In the genomic region with DNA sequence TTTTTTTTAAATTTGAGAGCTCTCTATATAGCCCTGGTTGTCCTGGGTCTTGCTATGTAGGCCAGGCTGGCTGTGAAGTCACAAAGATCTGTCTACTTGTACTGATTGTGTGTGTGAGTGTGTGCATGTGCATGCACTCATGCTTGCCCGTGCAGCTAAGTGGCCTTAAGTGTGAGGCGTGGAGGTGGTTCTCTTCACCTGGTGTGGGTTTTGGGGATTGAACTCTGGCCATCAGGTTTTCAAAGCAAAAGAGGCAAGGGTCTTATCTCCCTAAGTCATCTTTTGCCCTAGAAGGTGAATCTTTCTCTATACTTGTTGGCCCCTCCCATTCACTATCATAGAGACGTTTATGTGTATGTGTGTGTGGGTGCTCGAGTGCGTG, we compare ENCODE assay signal across 11 mouse cellular contexts. TPM values are rescaled to one million over a fixed set of nuclear protein-coding genes. Genes with fewer than 3 reads are reported as not detected.
DNase-seq lines count a peak whose midpoint lies in the region; TF ChIP-seq lines count a peak whose summit lies in the region.
"Had no signal": no experiment of that assay in that cellular context is flagged by ENCODE, and none has a peak within 500 bp of the region (broad histone marks: within the 10 kb centered on the region; RNA-seq: fewer than 3 reads in every experiment).

No protein-coding gene starts in this region.

- no peak overlapping the region for H3ac ChIP-seq in myocyte (ENCODE audit: control insufficient read depth, insufficient read length)

- H3K27me3 ChIP-seq in MEL (ENCODE audit: control insufficient read depth in 1 of 2, insufficient read depth in 2 of 2, low read length in 2 of 2) (no peaks in the 10 kb centered on the region), myocyte (ENCODE audit: control insufficient read depth, insufficient read depth, insufficient read length) (no peaks in the 10 kb centered on the region)
- H3K27me3 ChIP-seq: limb, embryonic 13.5 days; neural tube, embryonic 15.5 days; Patski had no signal

- H3K4me2 ChIP-seq in myocyte (ENCODE audit: low read depth): peak overlapping the region; percentile 70
- H3K4me2 ChIP-seq: limb, embryonic 13.5 days; neural tube, embryonic 15.5 days had no signal

- no peak overlapping the region for H3K9ac ChIP-seq in MEL (ENCODE audit: control insufficient read depth, low read depth, low read length, poor library complexity, severe bottlenecking)
- H3K9ac ChIP-seq: limb, embryonic 13.5 days; neural tube, embryonic 15.5 days had no signal

- H3K4me3 ChIP-seq in layer of hippocampus, adult 2 months: no peak overlapping the region
- H3K4me3 ChIP-seq in MEL (ENCODE audit: control insufficient read depth in 1 of 2, insufficient read depth in 1 of 2, low read depth in 2 of 2, low read length in 2 of 2) (no peak overlapping the region), myocyte (no peak overlapping the region)
- H3K4me3 ChIP-seq: left cerebral cortex, adult 2 months; limb, embryonic 13.5 days; neural tube, embryonic 15.5 days had no signal

- intact Hi-C loops in left cerebral cortex, postnatal 14 days (cut with DNase I): loop anchor here (1.0 to 2.0 kb wide), 3 partner anchors 46 to 197 kb away; no protein-coding TSS in a partner anchor
- intact Hi-C loops in left cerebral cortex, postnatal 10 days (cut with DNase I): loop anchor here (2.0 kb wide), 1 partner anchor 45 kb away; no protein-coding TSS in a partner anchor

- no peak; the same call in none of the 2 replicates for TF ChIP-seq CTCF in layer of hippocampus, adult 2 months (conservative IDR thresholded peaks at IDR 0.05)
- TF ChIP-seq CTCF in MEL (IDR thresholded peaks at IDR 0.05 in 2 of 3, conservative IDR thresholded peaks at IDR 0.05 in 1 of 3; ENCODE audit: control insufficient read depth in 1 of 3, insufficient read depth in 1 of 3, low read depth in 2 of 3, low read length in 3 of 3, poor library complexity in 1 of 3, severe bottlenecking in 1 of 3): no peak

- peaks cover under 1 to 6% of the 10 kb centered on the region in 2 experiments; a peak in 2 of 4 replicates for H3K4me1 ChIP-seq in MEL (ENCODE audit: control insufficient read depth in 1 of 2, insufficient read depth in 2 of 2, low read length in 2 of 2)

- no peaks in the 10 kb centered on the region for H3K9me3 ChIP-seq in MEL (replicated peaks; ENCODE audit: insufficient read depth, low read length)
- H3K9me3 ChIP-seq: limb, embryonic 13.5 days; neural tube, embryonic 15.5 days had no signal

- H3K79me2 ChIP-seq in MEL (ENCODE audit: control insufficient read depth, insufficient read depth, low read length, poor library complexity): no peaks in the 10 kb centered on the region
- H3K79me2 ChIP-seq in myocyte (ENCODE audit: control insufficient read depth, insufficient read depth): no peaks in the 10 kb centered on the region

- H3K27ac ChIP-seq in layer of hippocampus, adult 2 months: 0 out of 2 replicates have a peak overlapping the region, but pooled peaks have one; percentile 32
- H3K27ac ChIP-seq in MEL (ENCODE audit: control insufficient read depth, low read depth, low read length): no peak overlapping the region
- H3K27ac ChIP-seq: left cerebral cortex, adult 2 months; limb, embryonic 13.5 days had no signal

- DNase-seq in layer of hippocampus, adult 2 months (ENCODE audit: low spot score in 2 of 2): no peak
- no peak for DNase-seq in layer of hippocampus, postnatal 14 days (ENCODE audit: low spot score in 2 of 2)
- peak; percentile 11 for DNase-seq in ES-CJ7 (ENCODE audit: low read depth, low spot score)
- no peak for DNase-seq in MEL (ENCODE audit: low read depth, low spot score)
- no peak for DNase-seq in left cerebral cortex, postnatal 14 days (ENCODE audit: low spot score in 2 of 2)
- no peak for DNase-seq in left cerebral cortex, postnatal 10 days (ENCODE audit: extremely low spot score in 1 of 2, low spot score in 2 of 2)

- TF ChIP-seq RAD21 in MEL (IDR thresholded peaks at IDR 0.05; ENCODE audit: low read depth, low read length): no peak

- TF ChIP-seq EP300 in MEL (IDR thresholded peaks at IDR 0.05; ENCODE audit: low read depth in 1 of 2, low read length in 2 of 2): no peak

- TF ChIP-seq POLR2A in MEL (IDR thresholded peaks at IDR 0.05; ENCODE audit: control insufficient read depth in 1 of 2, insufficient read depth in 1 of 2, low read depth in 1 of 2, low read length in 2 of 2, poor library complexity in 1 of 2): no peak; a peak in 1 of 4 replicates
- TF ChIP-seq POLR2A in myocyte (IDR thresholded peaks at IDR 0.05; ENCODE audit: insufficient read length, low read depth): no peak

- peaks cover under 1 to 4% of the 10 kb centered on the region in 2 experiments; a peak in 2 of 4 replicates for H3K36me3 ChIP-seq in MEL (ENCODE audit: control insufficient read depth in 1 of 2, insufficient read depth in 2 of 2, low read length in 2 of 2)
- H3K36me3 ChIP-seq in myocyte (ENCODE audit: control insufficient read depth, insufficient read depth): peaks cover 19% of the 10 kb centered on the region

TF ChIP-seq in MEL, 35 proteins besides CTCF, POLR2A, EP300 and RAD21:
- no peak for TF ChIP-seq NRF1 (IDR thresholded peaks at IDR 0.05; ENCODE audit: insufficient read depth, low read depth, low read length, poor library complexity, severe bottlenecking)
- TF ChIP-seq JUND (IDR thresholded peaks at IDR 0.05; ENCODE audit: low read depth, low read length): no peak
- peak; percentile 38; the same call in 1 of the 2 replicates for TF ChIP-seq GATA1 (IDR thresholded peaks at IDR 0.05; ENCODE audit: low read depth, low read length)
- TF ChIP-seq SMC3 (IDR thresholded peaks at IDR 0.05; ENCODE audit: low read depth, low read length): no peak

TF ChIP-seq in myocyte, 11 proteins besides CTCF, POLR2A, EP300 and RAD21:
- TF ChIP-seq MAX (IDR thresholded peaks at IDR 0.05; ENCODE audit: low read depth) (no peak), E2F4 (IDR thresholded peaks at IDR 0.05; ENCODE audit: insufficient read depth) (no peak)

RNA-seq across cellular contexts. Expression of gene Srsf3, which starts 17.1 kb away (rescaled TPM):
- total RNA-seq in layer of hippocampus, adult 2 months (2021): 100 to 1,000 TPM; 125 to 130 TPM
- 100 to 1,000 TPM; 127 to 160 TPM for total RNA-seq in layer of hippocampus, postnatal 14 days (2021)
- total RNA-seq in MEL (2012; rRNA removed): 312 and 367 TPM in 2 replicates
- polyA plus RNA-seq in MEL (2012; ENCODE audit: insufficient read depth in 1 of 2, insufficient read length in 2 of 2, low read depth in 1 of 2, low replicate concordance in 2 of 2, missing spikeins in 1 of 2) (100 to 1,000 TPM; 326 to 556 TPM), myocyte (2012; fragmentation: generic; extraction: Trizol) (98.2 TPM)
- total RNA-seq in left cerebral cortex, postnatal 14 days (2021): 100 to 1,000 TPM; 125 to 127 TPM
- 100 to 1,000 TPM; 148 to 157 TPM for total RNA-seq in left cerebral cortex, postnatal 10 days (2021)

RNA-seq across cellular contexts. Expression of gene Cdkn1a, which starts 41.3 kb away (rescaled TPM):
- total RNA-seq in layer of hippocampus, adult 2 months (2021): 10 to 100 TPM in 1 of 2 experiments, 1 to 10 TPM in 1; 8.2 to 14.5 TPM
- total RNA-seq in layer of hippocampus, postnatal 14 days (2021): 10 to 100 TPM; 24.9 to 26.0 TPM
- total RNA-seq in MEL (2012; rRNA removed): 2.0 and 2.3 TPM in 2 replicates
- polyA plus RNA-seq in MEL (2012; ENCODE audit: insufficient read depth in 1 of 2, insufficient read length in 2 of 2, low read depth in 1 of 2, low replicate concordance in 2 of 2, missing spikeins in 1 of 2) (10 to 100 TPM in 1 of 2 experiments, not detected in 1; 21.0 TPM), myocyte (2012; fragmentation: generic; extraction: Trizol) (2,069 TPM)
- 10 to 100 TPM; 25.7 to 35.7 TPM for total RNA-seq in left cerebral cortex, postnatal 14 days (2021)
- 10 to 100 TPM; 34.2 to 40.4 TPM for total RNA-seq in left cerebral cortex, postnatal 10 days (2021)

RNA-seq across cellular contexts. Expression of gene Stk38, which starts 41.7 kb away (rescaled TPM):
- 10 to 100 TPM; 50.4 to 65.6 TPM for total RNA-seq in layer of hippocampus, adult 2 months (2021)
- 10 to 100 TPM; 57.0 to 61.1 TPM for total RNA-seq in layer of hippocampus, postnatal 14 days (2021)
- total RNA-seq in MEL (2012; rRNA removed): 14.4 and 17.1 TPM in 2 replicates
- polyA plus RNA-seq in MEL (2012; ENCODE audit: insufficient read depth in 1 of 2, insufficient read length in 2 of 2, low read depth in 1 of 2, low replicate concordance in 2 of 2, missing spikeins in 1 of 2) (100 to 1,000 TPM in 1 of 2 experiments, 10 to 100 TPM in 1; 49.3 to 290 TPM), myocyte (2012; fragmentation: generic; extraction: Trizol) (28.3 TPM)
- total RNA-seq in left cerebral cortex, postnatal 14 days (2021): 10 to 100 TPM; 47.5 to 49.2 TPM
- total RNA-seq in left cerebral cortex, postnatal 10 days (2021): 10 to 100 TPM; 54.9 to 60.3 TPM
